Mouse (Mus musculus) hindbrain, postnatal 0 days (tissue): ENCODE data around the gene Nipal3. TPM values are rescaled to one million over a fixed set of nuclear protein-coding genes. Genes with fewer than 3 reads are reported as not detected.

Source experiments
- ATAC-seq: fragments of 200-750 bp; cut with Nextera tagmentation; 2 replicates; pipeline ENCODE4 v1.8.0; 2017; ENCODE audit warnings: mild to moderate bottlenecking, moderate TSS enrichment, moderate library complexity
- DNase-seq: peaks from one replicate; pipeline ENCODE4 v3.0.0-alpha.2; 2015; ENCODE audit warnings: low spot score
- H3K27ac ChIP-seq: fragments of 300-500 bp; sonication (generic); 2 replicates; pipeline ENCODE4 v1.5.1; 2014; ENCODE audit warnings: mild to moderate bottlenecking
- H3K27me3 ChIP-seq: fragments of 300-500 bp; sonication (generic); 2 replicates; pipeline ENCODE4 v1.6.1; 2014; ENCODE audit warnings: low read length, mixed read lengths; ENCODE audit not compliant: insufficient read depth
- H3K36me3 ChIP-seq: fragments of 300-500 bp; sonication (generic); 2 replicates; pipeline ENCODE4 v1.6.1; 2014; ENCODE audit warnings: low read length, mixed read lengths; ENCODE audit not compliant: insufficient read depth
- H3K4me1 ChIP-seq: fragments of 300-500 bp; sonication (generic); 2 replicates; pipeline ENCODE4 v1.6.1; 2014; ENCODE audit warnings: antibody characterized with exemption, low read length, mixed read lengths; ENCODE audit not compliant: insufficient read depth
- H3K4me2 ChIP-seq: fragments of 300-500 bp; sonication (generic); 2 replicates; pipeline ENCODE4 v1.6.1; 2014; ENCODE audit warnings: low read depth, mild to moderate bottlenecking, low read length, moderate library complexity, mixed read lengths
- H3K4me3 ChIP-seq: fragments of 300-500 bp; sonication (generic); 2 replicates; pipeline ENCODE4 v1.5.1; 2014; ENCODE audit warnings: low read length
- H3K9ac ChIP-seq: fragments of 300-500 bp; sonication (generic); replicated peaks from 2 replicates; pipeline ENCODE4 v1.6.1; 2014; ENCODE audit warnings: mild to moderate bottlenecking, low read length, moderate library complexity, mixed read lengths
- H3K9me3 ChIP-seq: fragments of 300-500 bp; sonication (generic); 2 replicates; pipeline ENCODE4 v1.6.1; 2016; ENCODE audit warnings: low read length, mixed read lengths
- CTCF ChIP-seq: IDR thresholded peaks from 2 replicates; pipeline ENCODE4 v1.5.1; 2016; ENCODE audit warnings: antibody characterized with exemption, control low read depth, low read depth
- WGBS: fragments of 180-500 bp; shearing (Covaris S2); extraction: QIAGEN DNeasy Blood & Tissue Kit; methylation state at CpG from one replicate; pipeline ENCODE4 v1.1.7; 2014; 5-methylcytosine and 5-hydroxymethylcytosine counted together
- polyA plus RNA-seq: library from polyadenylated mRNA; unstranded; fragments of >200 nt; fragmentation: Nextera tagmentation; extraction: Ambion mirVana; gene quantifications from 2 replicates; pipeline ENCODE4 v1.2.1, GENCODE M21; 2015
- total RNA-seq: library from RNA; depleted of rRNA; stranded (reverse); fragments of >200 nt; gene quantifications from 2 replicates; pipeline ENCODE4 v1.2.3, GENCODE M21; 2014

Gene Nipal3
- total and polyA plus RNA-seq, 2 experiments from 2014 or later, result 8.5 to 97.3 TPM

- Histone ChIP-seq H3K4me3 (no peak overlapping the region), H3K9me3 (no peaks in the 10 kb centered on the region), H3K27ac (no peak overlapping the region), H3K36me3 (no peaks in the 10 kb centered on the region), H3K4me1 (no peaks in the 10 kb centered on the region), H3K27me3 (no peaks in the 10 kb centered on the region), H3K4me2 (no peak overlapping the region), H3K9ac (no peak overlapping the region)
- ATAC-seq (no peak), DNase-seq (no peak)
- TF ChIP-seq CTCF, result no peak
- 79% methylated on average over 9 of the region's 9 CpGs for WGBS
These were observed 25.6 kb upstream of the Nipal3 start for GRCm38 (mm10) chr4:135520421-135520820.

- no peak overlapping the region for H3K4me3 ChIP-seq
- DNase-seq (no peak), ATAC-seq (no peak)
- no peaks in the 10 kb centered on the region for H3K4me1 ChIP-seq
- WGBS, result 81% methylated on average over 12 of the region's 12 CpGs
- TF ChIP-seq CTCF, result no peak
- no peak overlapping the region for H3K4me2 ChIP-seq
- no peaks in the 10 kb centered on the region for H3K36me3 ChIP-seq
- no peaks in the 10 kb centered on the region for H3K9me3 ChIP-seq
- H3K27me3 ChIP-seq, result no peaks in the 10 kb centered on the region
- no peak overlapping the region for H3K9ac ChIP-seq
- no peak overlapping the region for H3K27ac ChIP-seq
These were observed 23.3 kb upstream of the Nipal3 start for GRCm38 (mm10) chr4:135518135-135518534.

- H3K4me1 ChIP-seq, result no peaks in the 10 kb centered on the region
- DNase-seq (peak; percentile 61), ATAC-seq (0 out of 2 replicates have a peak, but pooled peaks have one; percentile 35)
- H3K9me3 ChIP-seq, result no peaks in the 10 kb centered on the region
- TF ChIP-seq CTCF, result peak; percentile 78
- no peaks in the 10 kb centered on the region for H3K36me3 ChIP-seq
- no peak overlapping the region for H3K4me2 ChIP-seq
- H3K4me3 ChIP-seq, result no peak overlapping the region
- H3K27ac ChIP-seq, result no peak overlapping the region
- H3K27me3 ChIP-seq, result no peaks in the 10 kb centered on the region
- 49% methylated on average over 15 of the region's 15 CpGs for WGBS
- no peak overlapping the region for H3K9ac ChIP-seq
These were observed 21.8 kb upstream of the Nipal3 start for GRCm38 (mm10) chr4:135516351-135517316.

- Histone ChIP-seq H3K4me2 (no peak overlapping the region), H3K9ac (no peak overlapping the region), H3K4me3 (no peak overlapping the region), H3K9me3 (no peaks in the 10 kb centered on the region), H3K4me1 (no peaks in the 10 kb centered on the region), H3K27me3 (no peaks in the 10 kb centered on the region), H3K36me3 (no peaks in the 10 kb centered on the region), H3K27ac (no peak overlapping the region)
- WGBS, result 76% methylated on average over 14 of the region's 14 CpGs
- no peak for TF ChIP-seq CTCF
- no peak for ATAC-seq
- no peak for DNase-seq
These were observed 20.1 kb upstream of the Nipal3 start for GRCm38 (mm10) chr4:135514925-135515324.

- no peak for DNase-seq
- H3K27ac ChIP-seq, result no peak overlapping the region
- no peaks in the 10 kb centered on the region for H3K4me1 ChIP-seq
- no peak for TF ChIP-seq CTCF
- no peaks in the 10 kb centered on the region for H3K27me3 ChIP-seq
- H3K9ac ChIP-seq, result no peak overlapping the region
- no peaks in the 10 kb centered on the region for H3K9me3 ChIP-seq
- no peaks in the 10 kb centered on the region for H3K36me3 ChIP-seq
- no peak overlapping the region for H3K4me3 ChIP-seq
- WGBS, result 84% methylated on average over 7 of the region's 7 CpGs
- ATAC-seq, result no peak
- H3K4me2 ChIP-seq, result no peak overlapping the region
These were observed 19.0 kb upstream of the Nipal3 start for GRCm38 (mm10) chr4:135513865-135514264.

GRCm38 (mm10) chr4:135509515-135509914 is 14.7 kb upstream of the Nipal3 start:
- ATAC-seq, result no peak
- H3K36me3 ChIP-seq, result no peaks in the 10 kb centered on the region
- 65% methylated on average over 12 of the region's 12 CpGs for WGBS
- no peaks in the 10 kb centered on the region for H3K27me3 ChIP-seq
- H3K4me2 ChIP-seq, result no peak overlapping the region
- H3K4me1 ChIP-seq, result no peaks in the 10 kb centered on the region
- H3K4me3 ChIP-seq, result no peak overlapping the region
- no peak overlapping the region for H3K9ac ChIP-seq
- no peak for DNase-seq
- H3K27ac ChIP-seq, result no peak overlapping the region
- H3K9me3 ChIP-seq, result no peaks in the 10 kb centered on the region
- no peak for TF ChIP-seq CTCF
